In genomic region chr14:121280601-121281335, GRCm38 (mm10) we compare ENCODE assay signal across 15 mouse cellular contexts.
DNase-seq lines count a peak whose midpoint lies in the region; ATAC-seq and TF ChIP-seq lines count a peak whose summit lies in the region.
"Had no signal": no experiment of that assay in that cellular context is flagged by ENCODE, and none has a peak within 500 bp of the region (broad histone marks: within the 10 kb centered on the region; RNA-seq: fewer than 3 reads in every experiment).

No protein-coding gene starts in this region.

- intact Hi-C loops in heart, adult 2 months (cut with DNase I): loop anchor here (5.0 kb wide), 2 partner anchors 47 to 62 kb away; no protein-coding TSS in a partner anchor

- TF ChIP-seq POLR2A in heart, adult 2 months (IDR thresholded peaks at IDR 0.05; ENCODE audit: insufficient read depth, low read depth, low read length): no peak
- TF ChIP-seq POLR2A in testis, adult 2 months (IDR thresholded peaks at IDR 0.05; ENCODE audit: control insufficient read depth, low read depth, low read length): no peak

- TF ChIP-seq EP300 in heart, adult 2 months (IDR thresholded peaks at IDR 0.05; ENCODE audit: insufficient read depth, low read depth, low read length): no peak

- H3K27ac ChIP-seq in heart, embryonic 15.5 days: peak overlapping the region; percentile 69
- no peak overlapping the region for H3K27ac ChIP-seq in heart, adult 2 months
- peak overlapping the region; percentile 1; the same call in 1 of the 2 replicates for H3K27ac ChIP-seq in testis, adult 2 months (ENCODE audit: control insufficient read depth, insufficient read depth, low read depth, low read length)
- no peak overlapping the region for H3K27ac ChIP-seq in forebrain, embryonic 16.5 days (ENCODE audit: low read length)
- H3K27ac ChIP-seq: embryonic facial prominence, embryonic 10.5 days; forebrain, embryonic 15.5 days; hindbrain, embryonic 10.5 days; limb, embryonic 12.5 days; macrophage had no signal

- no peak overlapping the region for H3K4me2 ChIP-seq in heart, embryonic 15.5 days
- no peak overlapping the region for H3K4me2 ChIP-seq in forebrain, embryonic 16.5 days (ENCODE audit: low read length)
- H3K4me2 ChIP-seq: forebrain, embryonic 15.5 days; limb, embryonic 12.5 days had no signal

- DNase-seq in heart, adult 2 months: no peak
- no peak for DNase-seq in testis, postnatal 14 days (ENCODE audit: low spot score)
- DNase-seq in kidney, adult 9 months: peak; percentile 31
- DNase-seq in testis, postnatal 10 days (ENCODE audit: low spot score): peak; percentile 77
- no peak for DNase-seq in layer of hippocampus, postnatal 36 days
- DNase-seq: cerebellum, adult 11 months; right cerebral cortex, adult 18-20 months had no signal

- 53% methylated on average over 16 of the region's 16 CpGs for WGBS in heart, embryonic 15.5 days
- WGBS in heart, adult 2 months: 50% methylated on average over 16 of the region's 16 CpGs
- 73% methylated on average over 16 of the region's 16 CpGs for WGBS in forebrain, embryonic 16.5 days

- H3K27me3 ChIP-seq in heart, embryonic 15.5 days: no peaks in the 10 kb centered on the region
- H3K27me3 ChIP-seq in heart, adult 2 months (ENCODE audit: control insufficient read depth, insufficient read depth, low read length): no peaks in the 10 kb centered on the region
- H3K27me3 ChIP-seq in testis, adult 2 months (ENCODE audit: control insufficient read depth, insufficient read depth, low read length): no peaks in the 10 kb centered on the region
- no peaks in the 10 kb centered on the region for H3K27me3 ChIP-seq in forebrain, embryonic 16.5 days (replicated peaks; ENCODE audit: control insufficient read depth, insufficient read depth, low read length)
- H3K27me3 ChIP-seq: forebrain, embryonic 15.5 days; limb, embryonic 12.5 days had no signal

- no peaks in the 10 kb centered on the region for H3K9me3 ChIP-seq in heart, embryonic 15.5 days (replicated peaks)
- H3K9me3 ChIP-seq in forebrain, embryonic 16.5 days (ENCODE audit: control insufficient read depth, low read length): no peaks in the 10 kb centered on the region
- H3K9me3 ChIP-seq: embryonic facial prominence, embryonic 10.5 days; forebrain, embryonic 15.5 days; hindbrain, embryonic 10.5 days; limb, embryonic 12.5 days had no signal

- peaks cover 47% of the 10 kb centered on the region for H3K36me3 ChIP-seq in heart, embryonic 15.5 days
- no peaks in the 10 kb centered on the region for H3K36me3 ChIP-seq in heart, adult 2 months (ENCODE audit: control insufficient read depth, insufficient read depth, low read length)
- no peaks in the 10 kb centered on the region for H3K36me3 ChIP-seq in testis, adult 2 months (ENCODE audit: control insufficient read depth, insufficient read depth, low read length)
- peaks cover 15% of the 10 kb centered on the region for H3K36me3 ChIP-seq in forebrain, embryonic 16.5 days (ENCODE audit: control insufficient read depth, insufficient read depth)

- H3K4me3 ChIP-seq in heart, embryonic 15.5 days: no peak overlapping the region
- H3K4me3 ChIP-seq in heart, adult 2 months: no peak overlapping the region
- H3K4me3 ChIP-seq in testis, adult 2 months (ENCODE audit: control insufficient read depth, low read depth, low read length): no peak overlapping the region
- no peak overlapping the region for H3K4me3 ChIP-seq in forebrain, embryonic 16.5 days (replicated peaks; ENCODE audit: low read length)
- H3K4me3 ChIP-seq: embryonic facial prominence, embryonic 10.5 days; forebrain, embryonic 15.5 days; hindbrain, embryonic 10.5 days; limb, embryonic 12.5 days had no signal

- ATAC-seq in heart, embryonic 15.5 days (replicated peaks; ENCODE audit: insufficient number of reproducible peaks, insufficient read depth, low FRiP score, low read depth): 0 out of 2 replicates have a peak, but pooled peaks have one; percentile 49
- no peak for ATAC-seq in forebrain, embryonic 16.5 days
- ATAC-seq: forebrain, embryonic 15.5 days had no signal

- no peak for TF ChIP-seq CTCF in heart, adult 2 months (IDR thresholded peaks at IDR 0.05)
- no peak for TF ChIP-seq CTCF in testis, adult 2 months (IDR thresholded peaks at IDR 0.05; ENCODE audit: control insufficient read depth, insufficient read depth, insufficient replicate concordance, low read depth, low read length)

- no peak overlapping the region for H3K9ac ChIP-seq in heart, embryonic 15.5 days
- H3K9ac ChIP-seq in heart, adult 2 months (ENCODE audit: low read depth, low read length): no peak overlapping the region
- no peak overlapping the region for H3K9ac ChIP-seq in forebrain, embryonic 16.5 days (replicated peaks; ENCODE audit: low read depth, low read length)
- H3K9ac ChIP-seq: forebrain, embryonic 15.5 days; limb, embryonic 12.5 days had no signal

- no peaks in the 10 kb centered on the region for H3K79me2 ChIP-seq in heart, adult 2 months (replicated peaks; ENCODE audit: control insufficient read depth, insufficient read depth, low read length)

- H3K4me1 ChIP-seq in heart, embryonic 15.5 days (replicated peaks): peaks cover 15% of the 10 kb centered on the region
- peaks cover 5% of the 10 kb centered on the region for H3K4me1 ChIP-seq in heart, adult 2 months (ENCODE audit: control insufficient read depth, insufficient read depth, low read length)
- no peaks in the 10 kb centered on the region for H3K4me1 ChIP-seq in testis, adult 2 months (ENCODE audit: control insufficient read depth, insufficient read depth, low read length)
- no peaks in the 10 kb centered on the region for H3K4me1 ChIP-seq in forebrain, embryonic 16.5 days (replicated peaks; ENCODE audit: control insufficient read depth, insufficient read depth, low read length)
- H3K4me1 ChIP-seq: embryonic facial prominence, embryonic 10.5 days; forebrain, embryonic 15.5 days; hindbrain, embryonic 10.5 days; limb, embryonic 12.5 days had no signal

Comparison
In these comparisons a context has a peak if more than half of its experiments do, and no peak if none do; other contexts are left out.
1. H3K27ac ChIP-seq: peak in heart, embryonic 15.5 days (single experiment) and testis, adult 2 months (single experiment); none in heart, adult 2 months (single experiment) and forebrain, embryonic 16.5 days (single experiment).
2. DNase-seq: peak in kidney, adult 9 months (single experiment) and testis, postnatal 10 days (single experiment); none in heart, adult 2 months (0 of 2), testis, postnatal 14 days (single experiment) and layer of hippocampus, postnatal 36 days (0 of 2).